Mouse (Mus musculus) liver, adult 2 months (tissue): ENCODE measurements around the gene Ccdc3. TPM values are rescaled to one million over a fixed set of nuclear protein-coding genes. Genes with fewer than 3 reads are reported as not detected.

Source experiments
- DNase-seq: peaks from one replicate; pipeline ENCODE4 v3.0.0-alpha.2; 2011; ENCODE audit warnings: low read depth, low spot score; ENCODE audit errors: extremely low read depth
- H3K27ac ChIP-seq: fragments of 200-500 bp; replicated peaks from 2 replicates; pipeline ENCODE4 v1.5.1; 2012; ENCODE audit warnings: low read depth, mild to moderate bottlenecking, control low read depth, inconsistent platforms, low read length; ENCODE audit not compliant: insufficient read depth
- H3K27me3 ChIP-seq: fragments of 200-500 bp; 2 replicates; pipeline ENCODE4 v1.6.1; 2012; ENCODE audit warnings: mild to moderate bottlenecking, moderate library complexity, low read length, inconsistent platforms; ENCODE audit not compliant: control insufficient read depth, insufficient read depth
- H3K36me3 ChIP-seq: fragments of 200-500 bp; 2 replicates; pipeline ENCODE4 v1.6.1; 2012; ENCODE audit warnings: low read length, inconsistent platforms; ENCODE audit not compliant: control insufficient read depth, insufficient read depth
- H3K4me1 ChIP-seq: fragments of 200-500 bp; 2 replicates; pipeline ENCODE4 v1.6.1; 2011; ENCODE audit warnings: low read length; ENCODE audit not compliant: control insufficient read depth, insufficient read depth
- H3K4me3 ChIP-seq: fragments of 200-500 bp; 2 replicates; pipeline ENCODE4 v1.5.1; 2011; ENCODE audit warnings: low read depth, mild to moderate bottlenecking, control low read depth, low read length, moderate library complexity; ENCODE audit not compliant: insufficient read depth
- H3K79me2 ChIP-seq: fragments of 200-500 bp; 2 replicates; pipeline ENCODE4 v1.6.1; 2012; ENCODE audit warnings: inconsistent platforms, mild to moderate bottlenecking, low read length, moderate library complexity; ENCODE audit not compliant: control insufficient read depth, insufficient read depth
- H3K9ac ChIP-seq: fragments of 200-500 bp; 2 replicates; pipeline ENCODE4 v1.6.1; 2012; ENCODE audit warnings: low read depth, mild to moderate bottlenecking, control low read depth, inconsistent platforms, low read length
- CTCF ChIP-seq: fragments of 200-500 bp; IDR thresholded peaks from 2 replicates; pipeline ENCODE4 v1.5.1; 2011; ENCODE audit warnings: low read depth, low read length, control low read depth
- POLR2A ChIP-seq: fragments of 200-500 bp; IDR thresholded peaks from 2 replicates; pipeline ENCODE4 v1.6.1; 2011; ENCODE audit warnings: low read length, control low read depth; ENCODE audit not compliant: insufficient read depth; ENCODE audit errors: extremely low read depth
- WGBS: fragments of 180-500 bp; shearing (Covaris S2); methylation state at CpG from one replicate; pipeline ENCODE4 v1.1.7; 2018; 5-methylcytosine and 5-hydroxymethylcytosine counted together
- polyA plus RNA-seq: library from polyadenylated mRNA; depleted of rRNA; stranded (reverse); fragments of >200 nt; gene quantifications from 2 replicates; pipeline ENCODE4 v1.2.3, GENCODE M21; 2012
- total RNA-seq: library from RNA; depleted of rRNA; stranded (reverse); fragments of >200 nt; gene quantifications from 2 replicates; pipeline ENCODE4 v1.2.3, GENCODE M21; 2014

Ccdc3 gene
- total and polyA plus RNA-seq, 2 experiments, result 0.78 to 0.92 TPM

DNA sequence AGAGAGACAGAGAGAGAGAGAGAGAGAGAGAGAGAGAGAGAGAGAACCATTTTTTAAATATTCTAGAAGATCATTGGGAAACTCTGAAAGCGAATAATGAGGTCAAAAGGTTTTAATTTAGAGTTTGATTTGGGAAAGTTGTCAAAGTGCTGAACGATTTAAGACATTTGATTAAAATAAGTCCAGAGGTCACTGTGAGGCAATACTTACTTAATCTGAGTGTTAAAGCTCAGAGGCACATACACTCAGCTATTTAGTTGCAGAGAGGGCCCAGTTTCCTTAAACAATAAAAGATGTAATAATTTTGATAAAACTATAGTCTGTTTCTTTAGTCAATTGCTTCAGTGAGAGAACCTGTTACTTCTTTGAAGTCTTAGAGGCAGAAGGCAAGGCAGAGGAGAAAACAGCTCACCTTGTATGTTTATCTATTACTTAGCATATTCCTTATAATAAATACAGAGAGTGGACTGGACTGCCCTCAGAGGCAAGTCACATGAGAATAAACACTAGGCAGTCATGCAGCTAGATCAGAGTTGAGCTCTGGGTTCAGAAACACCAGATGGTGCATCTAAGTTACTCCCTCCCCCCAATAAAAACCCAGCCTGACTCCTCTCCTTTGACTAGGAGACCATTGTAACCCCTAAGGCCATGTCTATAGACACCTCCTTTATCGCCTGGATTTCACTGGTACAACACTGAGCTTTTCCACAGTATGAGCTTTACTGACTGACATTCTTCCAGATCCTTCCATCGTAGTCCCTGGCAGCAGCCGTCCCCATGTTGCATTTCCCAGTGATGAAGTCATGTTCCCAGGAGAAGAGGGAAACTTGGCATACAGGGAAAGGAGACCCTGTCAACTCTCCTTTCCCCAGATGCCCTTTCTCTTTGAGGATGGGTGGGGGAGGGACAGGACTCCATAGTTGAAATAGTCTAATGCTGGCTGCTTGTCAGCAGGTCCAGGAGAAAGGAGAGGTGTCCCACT lies 44.2 kb downstream of the Ccdc3 start:
- no peak overlapping the region for H3K4me3 ChIP-seq
- 62% methylated on average over 5 of the region's 5 CpGs for WGBS
- no peak overlapping the region for H3K27ac ChIP-seq
- no peaks in the 10 kb centered on the region for H3K36me3 ChIP-seq
- no peaks in the 10 kb centered on the region for H3K79me2 ChIP-seq
- H3K27me3 ChIP-seq, result no peaks in the 10 kb centered on the region
- H3K4me1 ChIP-seq, result no peaks in the 10 kb centered on the region; the same call in 1 of the 2 replicates
- no peak for TF ChIP-seq POLR2A
- DNase-seq, result peak; percentile 78
- no peak overlapping the region for H3K9ac ChIP-seq

DNA sequence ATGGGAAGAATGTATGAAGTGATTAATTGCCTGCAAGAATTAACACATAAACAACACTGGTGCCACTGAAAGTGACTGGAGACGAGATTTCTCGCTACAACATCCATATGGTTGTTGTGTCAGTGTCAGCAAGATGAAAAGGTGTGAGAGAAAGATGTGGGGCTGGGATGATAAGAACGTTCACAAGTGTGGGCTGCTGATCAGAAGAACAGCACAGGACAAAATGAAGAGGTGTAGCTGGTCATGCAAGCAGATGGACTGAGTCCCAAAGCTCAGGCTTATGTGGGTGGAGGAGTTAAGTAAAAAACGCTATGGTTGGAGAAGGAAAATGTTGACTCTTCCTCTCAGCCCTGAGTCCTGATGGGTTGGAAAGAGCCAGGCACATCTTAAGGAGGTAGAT lies 46.6 kb downstream of the Ccdc3 start:
- no peak overlapping the region for H3K9ac ChIP-seq
- H3K79me2 ChIP-seq, result no peaks in the 10 kb centered on the region
- no peaks in the 10 kb centered on the region for H3K27me3 ChIP-seq
- no peaks in the 10 kb centered on the region for H3K36me3 ChIP-seq
- no peak for DNase-seq
- H3K4me1 ChIP-seq, result no peaks in the 10 kb centered on the region; the same call in 1 of the 2 replicates
- TF ChIP-seq POLR2A (no peak), CTCF (no peak)
- H3K27ac ChIP-seq, result no peak overlapping the region
- 83% methylated on average over 4 of the region's 4 CpGs for WGBS
- no peak overlapping the region for H3K4me3 ChIP-seq

DNA sequence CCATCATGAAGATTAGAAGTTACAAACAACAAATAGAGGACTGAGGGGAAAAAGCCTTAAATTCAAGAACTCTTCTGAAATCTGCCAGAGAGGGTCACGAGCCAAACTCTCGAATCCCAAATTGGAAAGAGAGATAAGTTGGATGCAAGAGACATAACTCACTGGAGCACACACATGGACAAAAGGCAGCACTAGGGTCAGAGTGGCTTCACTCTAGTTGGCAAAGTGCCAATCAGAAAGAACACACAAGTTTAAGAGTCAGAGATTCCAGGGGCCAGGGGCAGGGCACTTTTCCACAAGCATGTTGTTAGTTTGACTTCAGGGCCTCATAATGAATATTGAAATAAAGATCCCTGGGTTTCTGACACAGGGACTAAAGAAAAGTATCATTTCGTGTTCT lies 48.1 kb downstream of the Ccdc3 start:
- Histone ChIP-seq H3K9ac (no peak overlapping the region), H3K4me3 (no peak overlapping the region), H3K27me3 (no peaks in the 10 kb centered on the region), H3K79me2 (no peaks in the 10 kb centered on the region), H3K36me3 (no peaks in the 10 kb centered on the region), H3K27ac (no peak overlapping the region), H3K4me1 (no peaks in the 10 kb centered on the region; the same call in 1 of the 2 replicates)
- peak; percentile 9 for DNase-seq
- TF ChIP-seq POLR2A (no peak), CTCF (no peak)
- 74% methylated on average over 3 of the region's 3 CpGs for WGBS

DNA sequence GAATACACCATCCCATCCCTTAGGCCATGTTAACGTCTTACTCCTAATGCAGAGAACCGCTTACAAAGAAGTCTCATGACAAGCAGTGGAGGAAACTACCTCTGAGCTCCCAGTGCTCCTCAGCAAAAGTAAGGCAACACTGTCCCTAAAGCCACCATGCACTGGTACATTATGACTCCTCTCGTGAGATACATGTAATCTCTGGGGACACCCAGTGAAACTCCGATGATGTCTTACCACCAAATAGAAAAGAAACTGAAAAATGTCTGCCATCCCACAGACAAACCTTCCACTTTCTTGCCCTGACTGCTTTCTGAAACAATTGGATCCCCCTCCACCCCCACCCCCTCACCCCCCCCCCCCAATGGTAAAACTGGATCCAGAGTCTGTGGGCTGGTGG lies 54.6 kb downstream of the Ccdc3 start:
- Histone ChIP-seq H3K27ac (no peak overlapping the region), H3K4me1 (no peaks in the 10 kb centered on the region), H3K36me3 (no peaks in the 10 kb centered on the region), H3K27me3 (no peaks in the 10 kb centered on the region), H3K9ac (no peak overlapping the region), H3K79me2 (no peaks in the 10 kb centered on the region), H3K4me3 (no peak overlapping the region)
- TF ChIP-seq CTCF (no peak), POLR2A (no peak)
- 94% methylated on average over 4 of the region's 4 CpGs for WGBS
- DNase-seq, result no peak

DNA sequence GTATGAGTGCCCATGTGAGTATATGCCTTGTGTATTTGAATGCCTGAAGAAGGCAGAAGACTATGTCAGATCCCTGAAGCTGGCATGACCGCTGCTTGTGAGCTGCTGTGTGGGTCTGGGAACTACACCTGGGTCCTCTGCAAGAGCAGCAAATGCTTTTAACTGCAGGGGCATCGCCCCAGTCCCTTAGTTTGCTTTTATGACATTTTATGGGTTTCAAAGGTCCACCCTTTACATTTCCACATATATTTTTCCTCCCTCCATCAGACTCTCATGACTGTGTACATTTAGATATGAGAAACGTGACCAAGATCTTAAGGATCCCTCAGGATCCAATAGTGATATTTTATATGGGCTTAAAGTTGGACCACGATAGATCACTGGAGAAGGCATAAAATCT lies 55.5 kb downstream of the Ccdc3 start:
- no peaks in the 10 kb centered on the region for H3K79me2 ChIP-seq
- no peaks in the 10 kb centered on the region for H3K36me3 ChIP-seq
- TF ChIP-seq POLR2A, result no peak
- no peak for TF ChIP-seq CTCF
- WGBS, result 81% methylated on average over 4 of the region's 4 CpGs
- H3K4me1 ChIP-seq, result no peaks in the 10 kb centered on the region
- no peak overlapping the region for H3K4me3 ChIP-seq
- DNase-seq, result no peak
- H3K27ac ChIP-seq, result no peak overlapping the region
- H3K9ac ChIP-seq, result no peak overlapping the region
- H3K27me3 ChIP-seq, result no peaks in the 10 kb centered on the region

DNA sequence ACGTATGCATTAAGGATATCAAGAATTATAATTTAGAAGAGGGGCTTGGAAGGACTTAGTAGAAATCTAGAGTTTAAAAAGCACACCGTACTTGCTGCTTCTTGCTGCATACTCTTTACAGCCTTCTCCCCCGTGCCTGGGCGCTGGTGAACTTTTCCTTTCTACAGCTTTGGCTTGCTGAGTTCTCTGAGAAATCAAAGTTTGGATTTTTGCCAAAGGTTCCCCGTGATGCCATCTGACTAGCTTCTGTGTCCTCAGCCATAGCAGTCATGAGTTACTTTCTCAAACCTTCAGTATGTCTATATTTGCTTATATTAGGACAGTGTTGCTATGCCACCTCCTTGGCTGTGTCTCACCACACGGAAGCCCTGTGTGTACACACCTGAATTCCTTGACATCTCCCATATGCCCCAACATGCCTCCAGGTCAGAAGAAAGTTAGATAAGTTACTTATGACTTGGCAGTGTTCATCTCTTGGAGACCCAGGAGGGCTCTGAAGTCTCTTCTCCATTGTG lies 57.2 kb downstream of the Ccdc3 start:
- no peak overlapping the region for H3K9ac ChIP-seq
- 58% methylated on average over 6 of the region's 6 CpGs for WGBS
- H3K27me3 ChIP-seq, result no peaks in the 10 kb centered on the region
- H3K4me1 ChIP-seq, result no peaks in the 10 kb centered on the region
- no peak for TF ChIP-seq POLR2A
- H3K27ac ChIP-seq, result no peak overlapping the region
- DNase-seq, result no peak
- no peak overlapping the region for H3K4me3 ChIP-seq
- no peaks in the 10 kb centered on the region for H3K79me2 ChIP-seq
- no peaks in the 10 kb centered on the region for H3K36me3 ChIP-seq
